Mouse (Mus musculus) hindbrain, postnatal 0 days (tissue): ENCODE results near the gene Zfp78. TPM values are rescaled to one million over a fixed set of nuclear protein-coding genes. Genes with fewer than 3 reads are reported as not detected.

Source experiments
- ATAC-seq: fragments of 200-750 bp; cut with Nextera tagmentation; 2 replicates; pipeline ENCODE4 v1.8.0; 2017; ENCODE audit warnings: mild to moderate bottlenecking, moderate TSS enrichment, moderate library complexity
- DNase-seq: peaks from one replicate; pipeline ENCODE4 v3.0.0-alpha.2; 2015; ENCODE audit warnings: low spot score
- H3K27ac ChIP-seq: fragments of 300-500 bp; sonication (generic); 2 replicates; pipeline ENCODE4 v1.5.1; 2014; ENCODE audit warnings: mild to moderate bottlenecking
- H3K27me3 ChIP-seq: fragments of 300-500 bp; sonication (generic); 2 replicates; pipeline ENCODE4 v1.6.1; 2014; ENCODE audit warnings: low read length, mixed read lengths; ENCODE audit not compliant: insufficient read depth
- H3K36me3 ChIP-seq: fragments of 300-500 bp; sonication (generic); 2 replicates; pipeline ENCODE4 v1.6.1; 2014; ENCODE audit warnings: low read length, mixed read lengths; ENCODE audit not compliant: insufficient read depth
- H3K4me1 ChIP-seq: fragments of 300-500 bp; sonication (generic); 2 replicates; pipeline ENCODE4 v1.6.1; 2014; ENCODE audit warnings: antibody characterized with exemption, low read length, mixed read lengths; ENCODE audit not compliant: insufficient read depth
- H3K4me2 ChIP-seq: fragments of 300-500 bp; sonication (generic); 2 replicates; pipeline ENCODE4 v1.6.1; 2014; ENCODE audit warnings: low read depth, mild to moderate bottlenecking, low read length, moderate library complexity, mixed read lengths
- H3K4me3 ChIP-seq: fragments of 300-500 bp; sonication (generic); 2 replicates; pipeline ENCODE4 v1.5.1; 2014; ENCODE audit warnings: low read length
- H3K9ac ChIP-seq: fragments of 300-500 bp; sonication (generic); replicated peaks from 2 replicates; pipeline ENCODE4 v1.6.1; 2014; ENCODE audit warnings: mild to moderate bottlenecking, low read length, moderate library complexity, mixed read lengths
- H3K9me3 ChIP-seq: fragments of 300-500 bp; sonication (generic); 2 replicates; pipeline ENCODE4 v1.6.1; 2016; ENCODE audit warnings: low read length, mixed read lengths
- CTCF ChIP-seq: IDR thresholded peaks from 2 replicates; pipeline ENCODE4 v1.5.1; 2016; ENCODE audit warnings: antibody characterized with exemption, control low read depth, low read depth
- WGBS: fragments of 180-500 bp; shearing (Covaris S2); extraction: QIAGEN DNeasy Blood & Tissue Kit; methylation state at CpG from one replicate; pipeline ENCODE4 v1.1.7; 2014; 5-methylcytosine and 5-hydroxymethylcytosine counted together
- polyA plus RNA-seq: library from polyadenylated mRNA; unstranded; fragments of >200 nt; fragmentation: Nextera tagmentation; extraction: Ambion mirVana; gene quantifications from 2 replicates; pipeline ENCODE4 v1.2.1, GENCODE M21; 2015
- total RNA-seq: library from RNA; depleted of rRNA; stranded (reverse); fragments of >200 nt; gene quantifications from 2 replicates; pipeline ENCODE4 v1.2.3, GENCODE M21; 2014; rRNA removed

Zfp78 gene
- total RNA-seq (1.3 and 2.6 TPM in 2 replicates), polyA plus RNA-seq (1.8 and 2.8 TPM in 2 replicates)

DNA sequence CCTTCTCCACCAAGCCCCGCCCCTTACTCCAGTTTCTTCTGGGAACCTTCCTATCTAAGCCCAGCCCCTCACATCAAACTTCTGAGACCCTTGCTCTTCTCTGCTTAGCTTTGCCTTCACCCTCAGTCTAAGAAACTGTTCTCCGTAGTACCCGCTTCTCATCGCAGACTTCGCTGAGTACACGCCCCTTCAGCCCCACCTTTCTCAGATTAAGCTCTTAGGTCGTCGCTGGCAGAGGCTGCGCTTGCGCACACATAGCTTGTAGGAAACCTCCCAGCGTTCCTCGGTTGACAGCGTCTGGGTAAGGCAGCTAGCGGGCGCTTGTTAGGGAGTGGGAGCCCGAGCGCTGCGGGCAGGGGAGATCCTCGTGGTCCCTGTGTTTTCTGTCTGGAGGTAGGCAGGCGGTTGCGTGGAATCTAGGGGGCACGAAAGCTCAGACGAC lies at the start of gene Zfp78:
Zfp78 (plus strand) TSS at position 234 of the 442 bp plus-strand sequence.
- Histone ChIP-seq H3K4me3 (peak within 1 kb of the TSS; percentile 47), H3K4me2 (peak within 1 kb of the TSS; percentile 70), H3K27me3 (no peaks in the 10 kb centered on the region), H3K9me3 (no peaks in the 10 kb centered on the region), H3K36me3 (no peaks in the 10 kb centered on the region), H3K27ac (peak within 1 kb of the TSS; percentile 90), H3K4me1 (no peaks in the 10 kb centered on the region), H3K9ac (peak within 1 kb of the TSS; percentile 57)
- DNase-seq (peak; percentile 96), ATAC-seq (peak; percentile 83)
- under 1% methylated on average over 23 of the region's 23 CpGs for WGBS
- TF ChIP-seq CTCF = peak; percentile 56

DNA sequence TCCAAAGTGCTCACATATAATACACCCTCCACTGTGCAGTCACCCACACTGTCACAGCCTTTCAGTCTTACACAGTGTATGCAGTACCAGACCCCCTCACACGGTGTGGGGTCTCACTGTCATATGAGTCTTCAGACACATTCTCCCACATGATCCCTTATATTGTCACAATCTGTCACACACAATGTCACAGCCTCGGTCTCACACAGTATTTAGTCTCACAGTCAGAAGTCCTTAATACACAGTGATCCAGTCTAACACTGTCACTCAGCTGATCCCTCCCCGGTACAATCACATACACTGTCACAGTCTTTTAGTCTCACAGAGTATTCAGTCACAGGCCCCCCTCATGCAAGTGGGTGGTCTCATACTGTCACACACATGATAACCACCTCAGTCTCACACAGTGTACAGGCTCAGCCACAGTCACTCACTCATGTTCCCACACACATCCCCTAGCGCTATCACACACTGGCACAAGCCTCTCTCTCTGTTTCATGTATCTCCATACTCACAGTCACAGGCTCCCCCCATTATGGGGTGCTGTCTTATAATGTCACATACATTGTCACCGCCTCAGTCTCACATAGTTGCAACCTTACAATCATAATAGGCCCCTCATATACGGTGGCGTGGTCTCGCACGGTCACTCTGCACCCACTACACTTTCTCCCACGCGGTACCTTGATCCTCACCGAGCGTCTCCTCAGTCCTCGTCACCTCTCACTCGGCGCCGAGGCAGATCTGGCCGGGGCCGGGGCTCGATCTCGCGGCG lies 32.4 kb upstream of the Zfp78 start:
- TF ChIP-seq CTCF = no peak; the same call in 1 of the 2 replicates

DNA sequence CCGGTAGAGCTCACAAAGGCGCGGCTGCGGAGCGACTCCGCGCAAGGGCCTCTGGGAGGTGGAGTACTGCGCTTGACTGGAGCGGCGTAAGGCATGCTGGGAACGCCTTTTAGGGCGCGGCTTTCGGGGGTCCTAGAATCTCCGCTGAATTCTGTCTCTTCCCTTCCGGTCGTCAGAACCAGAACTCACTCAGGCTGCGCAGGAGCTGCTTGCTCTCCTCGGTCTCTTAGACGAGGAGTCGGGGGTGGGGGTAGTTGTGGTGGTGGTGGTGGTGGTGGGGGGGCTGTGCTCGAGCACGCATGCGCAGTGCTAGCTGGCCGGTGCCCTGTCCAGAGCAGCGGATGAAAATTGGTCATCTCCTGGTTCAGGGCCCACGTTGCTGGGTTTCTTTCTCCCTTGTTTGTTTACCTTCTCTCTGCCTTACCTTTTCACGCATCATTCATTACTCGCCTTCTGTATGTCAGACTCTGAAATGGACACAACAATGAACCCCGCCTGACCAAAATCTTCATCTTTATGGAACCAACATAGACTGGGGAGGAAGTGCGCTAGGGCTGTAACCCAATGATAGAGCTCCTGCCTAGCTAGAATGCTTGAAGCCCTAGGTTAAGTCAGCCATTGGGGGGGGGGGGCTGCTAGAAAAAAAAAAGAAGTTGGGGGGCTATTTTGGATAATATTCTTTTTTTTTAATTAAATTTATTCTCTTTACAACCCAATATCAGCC lies 31.7 kb upstream of the Zfp78 start, which contains the start of gene Zfp583:
Zfp583 (minus strand) TSS at position 53 of the 724 bp plus-strand sequence.
- Histone ChIP-seq H3K27me3 (no peaks in the 10 kb centered on the region), H3K4me1 (0 out of 2 replicates have a peak, but pooled peaks cover 8% of the 10 kb centered on the region), H3K4me2 (peak within 1 kb of the TSS; percentile 65), H3K9me3 (no peaks in the 10 kb centered on the region), H3K9ac (peak within 1 kb of the TSS; percentile 68), H3K27ac (peak within 1 kb of the TSS; percentile 84), H3K36me3 (no peaks in the 10 kb centered on the region), H3K4me3 (peak within 1 kb of the TSS; percentile 54)
- DNase-seq = peak; percentile 96
- 4% methylated on average over 31 of the region's 31 CpGs for WGBS
- no peak for TF ChIP-seq CTCF
- peak; percentile 94 for ATAC-seq

More for the DNA sequence above, 32.4 kb upstream of the Zfp78 start:
- peak overlapping the region; percentile 65 for H3K4me2 ChIP-seq
- H3K36me3 ChIP-seq = no peaks in the 10 kb centered on the region
- ATAC-seq (peak; percentile 86), DNase-seq (peak; percentile 43)
- no peaks in the 10 kb centered on the region for H3K27me3 ChIP-seq
- peak overlapping the region; percentile 54 for H3K4me3 ChIP-seq
- H3K9ac ChIP-seq = peak overlapping the region; percentile 68
- H3K4me1 ChIP-seq = 0 out of 2 replicates have a peak, but pooled peaks cover 8% of the 10 kb centered on the region
- peak overlapping the region; percentile 84 for H3K27ac ChIP-seq
- WGBS = 11% methylated on average over 23 of the region's 23 CpGs
- H3K9me3 ChIP-seq = no peaks in the 10 kb centered on the region

DNA sequence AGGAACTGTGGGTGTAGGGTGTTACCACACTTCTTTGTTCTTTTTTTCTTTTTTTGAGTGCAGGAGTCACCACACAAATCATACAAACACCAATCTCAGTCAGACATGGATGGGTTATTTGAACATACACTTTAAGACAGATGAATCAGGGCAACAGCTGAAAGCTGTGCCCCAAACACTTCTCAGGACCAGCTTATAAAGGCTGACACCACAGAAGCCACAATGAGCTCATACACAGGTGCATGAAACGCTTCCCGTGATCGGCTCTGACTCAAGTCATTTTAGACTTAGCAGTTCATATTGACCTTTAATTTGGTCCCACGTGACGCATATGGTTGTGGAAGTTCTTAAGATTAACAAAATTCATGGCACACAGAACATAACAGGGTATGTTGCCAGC lies 23.2 kb upstream of the Zfp78 start:
- no peak for DNase-seq
- no peaks in the 10 kb centered on the region for H3K4me1 ChIP-seq
- 88% methylated on average over 5 of the region's 5 CpGs for WGBS
- H3K27ac ChIP-seq = no peak overlapping the region
- H3K27me3 ChIP-seq = no peaks in the 10 kb centered on the region
- H3K4me3 ChIP-seq = no peak overlapping the region
- H3K9ac ChIP-seq = no peak overlapping the region
- TF ChIP-seq CTCF = no peak
- H3K4me2 ChIP-seq = no peak overlapping the region
- ATAC-seq = no peak
- H3K9me3 ChIP-seq = no peaks in the 10 kb centered on the region
- no peaks in the 10 kb centered on the region for H3K36me3 ChIP-seq

DNA sequence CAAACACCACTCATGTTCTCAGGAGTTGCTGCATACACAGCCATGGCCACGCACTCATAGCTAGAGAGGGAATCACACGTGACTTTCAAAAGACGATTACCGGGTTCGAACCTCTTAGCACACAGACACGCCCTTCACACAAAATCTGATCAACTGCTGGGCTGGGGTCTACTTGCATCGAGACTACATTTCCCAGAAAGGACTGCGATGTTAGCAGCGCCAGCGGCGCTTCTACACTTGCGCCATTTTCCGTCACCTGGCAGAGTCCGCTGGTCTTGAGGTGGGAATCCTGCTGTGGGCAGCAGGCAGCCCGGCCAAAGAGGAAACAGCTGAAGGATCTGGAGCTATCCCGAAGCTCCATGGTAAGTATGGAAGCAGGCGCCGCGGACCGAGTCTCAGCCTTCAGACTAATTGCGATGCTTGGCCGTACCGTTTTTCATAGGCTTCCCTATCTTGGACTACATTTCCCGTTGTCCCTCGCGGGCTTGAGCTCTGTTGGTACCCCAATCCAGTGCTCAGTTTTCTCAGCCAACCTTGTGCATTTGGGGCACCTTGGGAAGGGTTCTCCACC lies 19.5 kb upstream of the Zfp78 start, which contains the start of gene Gm3854:
Gm3854 (plus strand) TSS at position 259 of the 571 bp plus-strand sequence.
- peak within 1 kb of the TSS; percentile 57 for H3K4me3 ChIP-seq
- peak; percentile 95 for ATAC-seq
- peak within 1 kb of the TSS; percentile 58 for H3K4me2 ChIP-seq
- no peaks in the 10 kb centered on the region for H3K27me3 ChIP-seq
- H3K36me3 ChIP-seq = no peaks in the 10 kb centered on the region
- peak within 1 kb of the TSS; percentile 88 for H3K27ac ChIP-seq
- no peak for TF ChIP-seq CTCF
- WGBS = 1% methylated on average over 26 of the region's 26 CpGs
- peak within 1 kb of the TSS; percentile 52 for H3K9ac ChIP-seq
- no peaks in the 10 kb centered on the region for H3K9me3 ChIP-seq
- no peaks in the 10 kb centered on the region for H3K4me1 ChIP-seq
- DNase-seq = peak; percentile 93

DNA sequence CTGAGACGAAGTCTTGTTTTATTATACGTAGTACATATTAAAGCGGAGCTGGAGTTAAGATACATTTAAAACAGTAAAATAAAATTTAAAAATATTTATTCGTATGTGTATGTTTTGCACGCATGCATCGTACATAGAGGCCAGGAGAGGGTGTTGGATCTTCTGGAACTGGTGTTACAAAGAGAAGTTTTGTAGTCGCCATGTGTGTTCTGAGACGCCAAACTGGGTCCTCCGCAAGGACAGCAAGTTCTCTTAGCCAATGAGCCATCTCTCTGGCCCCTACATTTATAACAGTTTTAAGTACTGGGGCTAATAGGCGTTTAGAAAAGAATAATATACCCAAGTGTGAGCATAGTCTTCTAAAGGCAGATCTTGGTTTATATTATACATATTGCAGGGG lies 19.0 kb upstream of the Zfp78 start:
- DNase-seq = no peak
- Histone ChIP-seq H3K27me3 (no peaks in the 10 kb centered on the region), H3K4me2 (peak overlapping the region; percentile 58), H3K9me3 (no peaks in the 10 kb centered on the region), H3K27ac (peak overlapping the region; percentile 88), H3K4me1 (no peaks in the 10 kb centered on the region), H3K36me3 (no peaks in the 10 kb centered on the region), H3K4me3 (peak overlapping the region; percentile 57), H3K9ac (peak overlapping the region; percentile 52)
- no peak for TF ChIP-seq CTCF
- ATAC-seq = peak; percentile 11; the same call in 1 of the 2 replicates
- 32% methylated on average over 10 of the region's 10 CpGs for WGBS
